Mouse (Mus musculus): ENCODE results near the gene Gm20908. TPM values are rescaled to one million over a fixed set of nuclear protein-coding genes. Genes with fewer than 3 reads are reported as not detected.
"Not testable (repeated sequence)": the region's sequence is repeated elsewhere in the genome, so short reads cannot be mapped to it uniquely, and the experiment has no call there.

Gene Gm20908
- polyA plus RNA-seq (2015; fragmentation: Nextera tagmentation; extraction: Ambion mirVana): not detected in 2 replicates

DNA sequence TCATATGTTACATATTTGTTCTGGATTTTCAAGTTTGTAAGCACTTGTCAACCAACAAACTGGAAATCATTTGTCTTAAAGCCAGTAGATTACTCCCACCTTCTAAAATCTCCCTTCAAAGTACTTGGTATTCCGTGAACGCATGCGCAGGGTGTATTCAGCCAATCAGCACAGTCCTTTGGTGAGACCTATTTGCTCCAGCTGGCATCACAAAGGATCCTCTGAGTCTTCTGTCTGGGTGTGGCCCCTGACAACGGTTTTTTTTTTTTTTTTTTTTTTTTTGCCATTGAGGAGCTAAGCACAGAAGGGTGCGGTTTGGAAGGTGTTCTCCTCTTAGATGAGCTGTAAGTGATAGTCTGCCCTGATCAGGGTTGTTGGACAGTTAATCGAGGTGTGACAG lies at the start of gene Gm20908:
Gene Gm20908 (plus strand): TSS at position 301 of the 400 bp plus-strand sequence.
- no CpG with 5 or more reads among the region's 6 CpGs for WGBS
- H3K9ac ChIP-seq (replicated peaks; ENCODE audit: low read depth, low read length): not testable (repeated sequence)

More for the DNA sequence above, at the start of gene Gm20908:
- ATAC-seq; H3K4me1 ChIP-seq (replicated peaks; ENCODE audit: control insufficient read depth, insufficient read depth, low read length); H3K4me2 ChIP-seq (ENCODE audit: low read length); H3K4me3 ChIP-seq (replicated peaks; ENCODE audit: low read length); H3K27me3 ChIP-seq (replicated peaks; ENCODE audit: control insufficient read depth, insufficient read depth, low read length); H3K27ac ChIP-seq (ENCODE audit: low read length); H3K9me3 ChIP-seq (ENCODE audit: control insufficient read depth, low read length); H3K36me3 ChIP-seq (ENCODE audit: control insufficient read depth, insufficient read depth): not testable (repeated sequence)

Data from forebrain, embryonic 16.5 days (tissue).